Mouse (Mus musculus) frontal cortex, postnatal 10 days (tissue): ENCODE measurements around the gene Olfr1205.

ENCODE experiments used
- DNase-seq, 2 experiments: peaks; one replicate each; pipeline ENCODE4 v3.0.0; 2022; ENCODE audit warnings: low spot score in 2 of 2, mixed read lengths in 1 of 2

Gene Olfr1205

DNA sequence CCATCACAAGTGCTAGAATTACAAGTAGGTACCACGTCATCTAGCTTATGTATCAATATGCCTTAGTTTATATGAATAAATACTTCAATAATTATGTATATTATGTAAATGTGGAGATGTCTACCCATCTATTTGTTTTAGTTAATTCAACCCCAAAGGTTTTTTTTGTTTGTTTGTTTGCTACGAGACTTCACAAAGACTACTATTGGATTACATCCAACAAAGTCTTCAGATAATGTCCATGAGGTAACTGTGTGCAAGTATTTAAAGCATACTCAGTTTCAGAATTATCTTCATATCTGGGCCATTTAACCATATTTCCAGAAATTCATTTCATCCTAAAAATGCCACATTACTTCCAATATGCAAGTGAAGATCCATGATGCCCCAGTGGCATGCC lies at the start of gene Olfr1205:
Gene Olfr1205, plus strand, starts transcription at position 301 of the 400 bp plus-strand sequence.
- DNase-seq = no peak

DNA sequence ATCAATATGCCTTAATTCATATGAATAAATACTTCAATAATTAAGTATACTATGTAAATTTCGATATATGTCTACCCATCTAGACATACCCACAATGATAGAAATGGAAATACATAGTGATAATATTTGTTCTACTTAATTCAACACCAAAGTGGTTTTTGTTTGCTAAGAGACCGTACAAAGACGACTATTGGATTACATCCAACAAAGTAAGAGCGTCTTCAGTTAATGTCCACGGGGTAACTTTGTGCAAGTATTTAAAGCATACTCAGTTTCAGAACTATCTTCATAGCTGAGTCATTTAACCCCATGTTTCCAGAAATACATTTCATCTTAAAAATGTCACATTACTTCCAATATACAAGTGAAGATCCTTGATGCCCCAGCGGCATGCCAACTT lies 36.8 kb upstream of the Olfr1205 start, which contains the start of gene Olfr1201:
Gene Olfr1201, plus strand, starts transcription at position 301 of the 400 bp plus-strand sequence.
- no peak for DNase-seq

DNA sequence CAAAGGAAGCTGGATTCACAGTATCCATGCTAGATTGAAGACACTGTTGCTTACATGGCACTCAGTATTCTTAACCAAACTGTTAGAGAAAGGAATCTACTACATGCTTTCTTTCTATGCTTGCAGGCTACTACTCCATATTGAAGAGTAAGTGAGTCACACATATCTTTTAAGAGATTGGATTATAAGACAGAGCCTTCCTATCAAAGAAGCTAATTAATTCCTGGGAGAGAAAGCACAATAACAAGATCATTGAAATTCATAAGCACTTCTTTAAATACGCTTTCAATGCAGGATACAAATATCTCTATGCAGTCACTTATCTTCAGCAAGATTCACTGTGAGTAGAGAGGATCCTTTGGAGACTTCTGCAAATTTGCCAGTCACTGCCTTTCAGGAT lies 15.3 kb upstream of the Olfr1205 start, which contains the start of gene Olfr1202:
Gene Olfr1202, plus strand, starts transcription at position 301 of the 400 bp plus-strand sequence.
- DNase-seq = no peak

DNA sequence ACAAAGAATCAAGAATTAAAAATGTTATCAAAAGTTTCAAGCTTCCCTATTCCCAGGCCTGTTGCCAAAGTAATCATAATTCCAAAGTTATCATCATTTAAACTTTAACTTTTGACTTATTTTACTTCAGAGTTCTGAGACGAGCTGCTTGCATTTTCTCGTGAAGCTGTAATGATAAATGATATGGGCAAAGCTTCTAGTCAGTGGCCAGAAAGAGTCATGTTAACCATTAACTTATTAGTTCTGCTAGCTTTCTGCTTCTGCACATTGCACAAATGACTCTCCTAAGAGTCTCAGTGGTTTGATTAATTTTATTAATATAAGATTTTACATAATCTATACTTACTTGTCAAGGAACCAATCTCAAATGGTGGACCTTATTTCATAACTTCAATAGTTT lies 8.9 kb downstream of the Olfr1205 start:
- no peak for DNase-seq

DNA sequence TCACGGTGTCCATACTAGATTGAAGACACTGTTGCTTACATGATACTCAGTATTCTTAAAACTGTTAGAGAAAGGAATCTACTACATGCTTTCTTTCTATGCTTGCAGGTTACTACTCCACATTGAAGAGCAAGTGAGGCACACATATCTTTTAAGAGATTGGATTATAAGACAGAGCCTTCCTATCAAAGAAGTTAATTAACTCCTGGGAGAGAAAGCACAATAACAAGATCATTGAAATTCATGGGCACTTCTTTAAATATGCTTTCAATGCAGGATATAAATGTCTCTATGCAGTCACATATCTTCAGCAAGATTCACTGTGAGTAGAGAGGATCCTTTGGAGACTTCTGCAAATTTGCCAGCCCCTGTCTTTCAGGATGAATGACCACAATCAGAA lies 19.5 kb downstream of the Olfr1205 start, which contains the start of gene Olfr1204:
Gene Olfr1204, plus strand, starts transcription at position 301 of the 400 bp plus-strand sequence.
- DNase-seq = no peak

DNA sequence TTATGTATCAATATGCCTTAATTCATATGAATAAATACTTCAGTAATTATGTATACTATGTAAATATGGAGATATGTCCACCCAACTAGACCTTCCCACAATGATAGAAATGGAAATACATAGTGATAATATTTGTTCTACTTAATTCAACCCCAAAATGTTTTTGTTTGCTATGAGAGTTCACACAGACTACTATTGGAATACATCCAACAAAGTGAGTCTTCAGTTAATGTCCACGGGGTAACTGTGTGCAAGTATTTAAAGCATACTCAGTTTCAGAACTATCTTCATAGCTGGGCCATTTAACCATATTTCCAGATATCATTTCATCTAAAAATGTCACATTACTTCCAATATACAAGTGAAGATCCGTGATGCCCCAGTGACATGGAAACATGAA lies 33.4 kb downstream of the Olfr1205 start, which contains the start of gene Olfr1206:
Gene Olfr1206, plus strand, starts transcription at position 301 of the 400 bp plus-strand sequence.
- DNase-seq = no peak
